Mouse (Mus musculus): ENCODE data around the gene Gm7137. TPM values are rescaled to one million over a fixed set of nuclear protein-coding genes. Genes with fewer than 3 reads are reported as not detected.
"Not testable (repeated sequence)": the region's sequence is repeated elsewhere in the genome, so short reads cannot be mapped to it uniquely, and the experiment has no call there.

The Gm7137 gene
- polyA plus RNA-seq, 1 experiment = not detected

GRCm38 (mm10) chr10:77811743-77812142 is 23.7 kb upstream of the Gm7137 start, which contains the start of gene Gm9507:
TSS of gene Gm9507 (minus strand) at chr10:77811843.
- no peak for TF ChIP-seq POLR2A (IDR thresholded peaks at IDR 0.05; ENCODE audit: low read depth, low read length)
- TF ChIP-seq CTCF (IDR thresholded peaks at IDR 0.05; ENCODE audit: extremely low read depth, insufficient read length, insufficient replicate concordance, low read depth, low read length) = no peak
- no peaks in the 10 kb centered on the region for H3K4me1 ChIP-seq (ENCODE audit: control insufficient read depth, insufficient read depth, insufficient read length, low read length)
- no peaks in the 10 kb centered on the region for H3K36me3 ChIP-seq (ENCODE audit: control insufficient read depth, insufficient read depth, low read length)
- H3K4me3 ChIP-seq (ENCODE audit: low read depth, low read length) = no peak within 1 kb of the TSS
- H3K27me3 ChIP-seq (ENCODE audit: control insufficient read depth, insufficient read depth, low read length) = no peaks in the 10 kb centered on the region
- WGBS = 55% methylated on average over 5 of the region's 5 CpGs
- no peak within 1 kb of the TSS for H3K27ac ChIP-seq (ENCODE audit: insufficient read depth, low read depth, low read length)

DNA sequence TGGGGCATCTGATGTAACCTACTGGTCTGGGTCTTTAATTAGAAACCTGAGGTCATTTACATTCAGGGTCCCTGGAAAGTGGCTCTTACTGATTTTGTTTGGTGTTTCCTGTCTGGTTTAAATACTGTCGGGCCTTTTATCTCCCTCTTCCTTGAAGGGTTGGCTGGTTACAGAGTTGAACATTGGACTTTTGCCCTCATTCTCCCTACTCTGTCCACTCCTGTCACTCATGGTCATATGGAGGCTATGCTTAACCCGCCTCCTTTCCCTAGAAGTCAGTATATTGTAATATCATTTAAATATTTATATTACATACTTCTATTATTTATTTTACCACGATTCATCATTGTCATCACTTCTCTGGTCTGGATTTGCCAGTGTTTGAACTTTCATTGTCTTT is 16.1 kb upstream of the Gm7137 start:
- no peaks in the 10 kb centered on the region for H3K36me3 ChIP-seq (ENCODE audit: control insufficient read depth, insufficient read depth, low read length)
- H3K4me1 ChIP-seq (ENCODE audit: control insufficient read depth, insufficient read depth, insufficient read length, low read length) = 0 out of 2 replicates have a peak, but pooled peaks cover under 1% of the 10 kb centered on the region
- 22% methylated on average over 3 of the region's 3 CpGs for whole genome bisulfite sequencing
- H3K27me3 ChIP-seq (ENCODE audit: control insufficient read depth, insufficient read depth, low read length) = no peaks in the 10 kb centered on the region
- no peak overlapping the region for H3K27ac ChIP-seq (ENCODE audit: insufficient read depth, low read depth, low read length)
- H3K4me3 ChIP-seq (ENCODE audit: low read depth, low read length) = no peak overlapping the region
- TF ChIP-seq CTCF (IDR thresholded peaks at IDR 0.05; ENCODE audit: extremely low read depth, insufficient read length, insufficient replicate concordance, low read depth, low read length) (no peak), POLR2A (IDR thresholded peaks at IDR 0.05; ENCODE audit: low read depth, low read length) (no peak)

DNA sequence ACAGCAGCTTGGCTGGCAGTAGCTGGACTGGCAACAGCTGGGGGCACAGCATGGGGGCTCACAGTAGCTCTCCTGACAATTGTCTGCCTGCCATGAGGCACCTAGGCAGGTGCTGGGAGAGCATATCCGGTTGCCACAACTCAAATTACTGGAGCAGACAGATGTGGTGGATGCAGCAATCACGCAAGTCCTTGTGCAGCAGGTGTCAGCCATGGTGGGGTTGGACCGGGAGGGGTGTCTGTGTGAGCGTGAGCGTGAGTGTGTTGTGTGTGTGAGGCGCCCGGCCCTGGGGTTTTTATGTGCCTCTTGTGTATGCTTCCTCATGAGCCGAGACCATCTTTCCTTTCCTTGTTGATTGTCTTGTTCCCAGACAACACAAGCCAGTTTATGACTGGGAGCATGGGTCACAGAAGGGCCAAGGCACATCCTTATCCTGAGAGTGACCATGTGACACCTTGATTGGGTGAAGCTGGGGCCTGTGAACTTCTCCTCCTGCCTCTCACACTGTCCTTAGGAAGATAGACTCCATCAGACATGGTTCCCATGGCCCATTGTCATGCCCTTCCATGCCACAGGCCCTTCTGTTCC is 11.0 kb upstream of the Gm7137 start, which contains the start of gene Gm19668:
Gene Gm19668, minus strand, starts transcription at position 213 of the 588 bp plus-strand sequence.
- TF ChIP-seq POLR2A (IDR thresholded peaks at IDR 0.05; ENCODE audit: low read depth, low read length) (no peak), CTCF (IDR thresholded peaks at IDR 0.05; ENCODE audit: extremely low read depth, insufficient read length, insufficient replicate concordance, low read depth, low read length) (no peak)
- H3K4me1 ChIP-seq (ENCODE audit: control insufficient read depth, insufficient read depth, insufficient read length, low read length) = peaks cover 3% of the 10 kb centered on the region; the same call in 1 of the 2 replicates
- no peak within 1 kb of the TSS for H3K4me3 ChIP-seq (ENCODE audit: low read depth, low read length)
- no peaks in the 10 kb centered on the region for H3K27me3 ChIP-seq (ENCODE audit: control insufficient read depth, insufficient read depth, low read length)
- no peaks in the 10 kb centered on the region for H3K36me3 ChIP-seq (ENCODE audit: control insufficient read depth, insufficient read depth, low read length)
- H3K27ac ChIP-seq (ENCODE audit: insufficient read depth, low read depth, low read length) = no peak within 1 kb of the TSS
- 46% methylated on average over 8 of the region's 8 CpGs for WGBS

DNA sequence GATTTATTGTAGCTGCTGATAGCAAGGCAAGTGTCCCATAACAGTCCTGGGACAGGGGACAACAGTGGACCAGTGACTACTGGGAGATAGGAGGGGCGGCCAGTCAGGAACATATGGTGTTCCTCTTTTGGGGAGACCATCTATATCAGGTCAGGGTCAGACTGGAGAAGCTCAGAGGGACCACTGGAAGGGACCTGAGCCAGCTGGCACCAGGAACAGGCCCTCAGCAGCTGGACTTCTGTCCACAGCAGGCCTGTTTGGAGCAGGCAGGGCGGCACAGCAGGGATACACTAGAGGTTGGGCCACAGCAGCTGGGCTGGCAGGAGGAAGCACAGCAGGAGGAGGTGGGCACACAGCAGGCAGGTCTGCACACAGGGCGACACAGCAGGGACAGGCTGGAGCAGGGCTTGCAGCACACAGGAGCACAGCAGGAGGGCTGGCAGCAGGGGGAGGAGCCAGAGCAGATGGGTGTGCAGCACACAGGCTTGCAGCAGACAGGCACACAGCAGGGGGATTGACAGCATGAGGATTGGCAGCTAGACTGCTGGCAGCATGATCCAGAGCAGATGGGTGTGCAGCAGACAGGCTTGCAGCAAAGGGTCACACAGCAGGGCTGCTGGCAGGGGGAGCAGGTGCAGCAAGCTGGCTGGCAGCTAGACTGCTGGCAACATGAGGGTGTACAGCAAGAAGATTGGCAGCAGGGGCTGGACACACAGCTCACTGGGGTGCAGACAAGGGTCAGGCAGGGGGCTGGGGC is 10.3 kb upstream of the Gm7137 start:
- not testable (repeated sequence) for H3K27ac ChIP-seq (ENCODE audit: insufficient read depth, low read depth, low read length); H3K4me1 ChIP-seq (ENCODE audit: control insufficient read depth, insufficient read depth, insufficient read length, low read length); H3K27me3 ChIP-seq (ENCODE audit: control insufficient read depth, insufficient read depth, low read length); H3K4me3 ChIP-seq (ENCODE audit: low read depth, low read length); H3K36me3 ChIP-seq (ENCODE audit: control insufficient read depth, insufficient read depth, low read length)
- 60% methylated on average over 3 of the region's 3 CpGs for WGBS

GRCm38 (mm10) chr10:77797677-77798076 is 9.7 kb upstream of the Gm7137 start:
- no peak for TF ChIP-seq POLR2A (IDR thresholded peaks at IDR 0.05; ENCODE audit: low read depth, low read length)
- TF ChIP-seq CTCF (IDR thresholded peaks at IDR 0.05; ENCODE audit: extremely low read depth, insufficient read length, insufficient replicate concordance, low read depth, low read length) = no peak
- H3K27me3 ChIP-seq (ENCODE audit: control insufficient read depth, insufficient read depth, low read length) = no peaks in the 10 kb centered on the region
- no peaks in the 10 kb centered on the region for H3K36me3 ChIP-seq (ENCODE audit: control insufficient read depth, insufficient read depth, low read length)
- no peak overlapping the region for H3K27ac ChIP-seq (ENCODE audit: insufficient read depth, low read depth, low read length)
- H3K4me1 ChIP-seq (ENCODE audit: control insufficient read depth, insufficient read depth, insufficient read length, low read length) = peaks cover 3% of the 10 kb centered on the region; the same call in 1 of the 2 replicates
- WGBS = 50% methylated on average over 3 of the region's 3 CpGs
- no peak overlapping the region for H3K4me3 ChIP-seq (ENCODE audit: low read depth, low read length)

- 65% methylated on average over 2 of the region's 2 CpGs for WGBS
- Histone ChIP-seq H3K36me3 (ENCODE audit: control insufficient read depth, insufficient read depth, low read length) (no peaks in the 10 kb centered on the region), H3K4me1 (ENCODE audit: control insufficient read depth, insufficient read depth, insufficient read length, low read length) (peaks cover 3% of the 10 kb centered on the region; the same call in 1 of the 2 replicates), H3K4me3 (ENCODE audit: low read depth, low read length) (no peak within 1 kb of the TSS), H3K27me3 (ENCODE audit: control insufficient read depth, insufficient read depth, low read length) (no peaks in the 10 kb centered on the region), H3K27ac (ENCODE audit: insufficient read depth, low read depth, low read length) (no peak within 1 kb of the TSS)
- TF ChIP-seq CTCF (IDR thresholded peaks at IDR 0.05; ENCODE audit: extremely low read depth, insufficient read length, insufficient replicate concordance, low read depth, low read length) (no peak), POLR2A (IDR thresholded peaks at IDR 0.05; ENCODE audit: low read depth, low read length) (no peak)
Measured at GRCm38 (mm10) chr10:77794976-77795375, 7.0 kb upstream of the Gm7137 start, which contains the start of gene Gm9639. TSS of gene Gm9639 (minus strand) at chr10:77795076.

- Histone ChIP-seq H3K36me3 (ENCODE audit: control insufficient read depth, insufficient read depth, low read length) (no peaks in the 10 kb centered on the region), H3K27ac (ENCODE audit: insufficient read depth, low read depth, low read length) (no peak overlapping the region), H3K27me3 (ENCODE audit: control insufficient read depth, insufficient read depth, low read length) (no peaks in the 10 kb centered on the region), H3K4me1 (ENCODE audit: control insufficient read depth, insufficient read depth, insufficient read length, low read length) (no peaks in the 10 kb centered on the region), H3K4me3 (ENCODE audit: low read depth, low read length) (no peak overlapping the region)
- no peak for TF ChIP-seq POLR2A (IDR thresholded peaks at IDR 0.05; ENCODE audit: low read depth, low read length)
- 74% methylated on average over 2 of the region's 2 CpGs for WGBS
Measured at GRCm38 (mm10) chr10:77788621-77789020, 621 bp upstream of the Gm7137 start.

GRCm38 (mm10) chr10:77783396-77783795 is 4.6 kb downstream of the Gm7137 start:
- H3K4me3 ChIP-seq (ENCODE audit: low read depth, low read length); H3K36me3 ChIP-seq (ENCODE audit: control insufficient read depth, insufficient read depth, low read length); H3K27me3 ChIP-seq (ENCODE audit: control insufficient read depth, insufficient read depth, low read length); H3K27ac ChIP-seq (ENCODE audit: insufficient read depth, low read depth, low read length); H3K4me1 ChIP-seq (ENCODE audit: control insufficient read depth, insufficient read depth, insufficient read length, low read length): not testable (repeated sequence)
- 91% methylated on average over 2 of the region's 3 CpGs for WGBS

DNA sequence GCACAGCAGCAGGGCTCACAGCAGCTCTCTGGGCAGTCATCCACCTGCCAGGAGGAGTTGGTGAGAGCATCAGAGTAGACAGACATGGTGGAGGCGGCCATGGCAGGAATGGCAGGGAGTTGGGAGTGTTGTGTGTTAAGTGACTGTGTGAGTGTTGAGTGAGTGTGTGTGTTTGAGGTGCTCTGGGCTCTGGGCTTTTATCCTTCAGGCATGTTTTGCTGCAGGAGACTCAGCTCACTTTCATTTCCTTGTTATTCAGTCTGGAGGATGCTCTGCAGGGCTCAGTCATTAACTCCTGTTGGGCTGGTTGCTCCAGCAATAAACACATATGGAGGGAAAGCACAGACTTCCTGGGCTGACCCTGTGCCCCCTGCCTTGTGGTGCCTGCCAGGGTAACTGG is 5.6 kb downstream of the Gm7137 start, which contains the start of gene Gm3250:
Gene Gm3250, minus strand, starts transcription at position 101 of the 400 bp plus-strand sequence.
- H3K27ac ChIP-seq (ENCODE audit: insufficient read depth, low read depth, low read length); H3K4me3 ChIP-seq (ENCODE audit: low read depth, low read length); H3K27me3 ChIP-seq (ENCODE audit: control insufficient read depth, insufficient read depth, low read length); H3K4me1 ChIP-seq (ENCODE audit: control insufficient read depth, insufficient read depth, insufficient read length, low read length); H3K36me3 ChIP-seq (ENCODE audit: control insufficient read depth, insufficient read depth, low read length): not testable (repeated sequence)
- 50% methylated on average over 1 of the region's 1 CpGs for WGBS

- 20% methylated on average over 1 of the region's 1 CpGs for WGBS
- not testable (repeated sequence) for H3K4me1 ChIP-seq (ENCODE audit: control insufficient read depth, insufficient read depth, insufficient read length, low read length); H3K36me3 ChIP-seq (ENCODE audit: control insufficient read depth, insufficient read depth, low read length); H3K27ac ChIP-seq (ENCODE audit: insufficient read depth, low read depth, low read length); H3K4me3 ChIP-seq (ENCODE audit: low read depth, low read length); H3K27me3 ChIP-seq (ENCODE audit: control insufficient read depth, insufficient read depth, low read length)
Measured at GRCm38 (mm10) chr10:77776844-77777243, 11.2 kb downstream of the Gm7137 start, which contains the start of gene Gm7138. TSS of gene Gm7138 (minus strand) at chr10:77776944.

Data from small intestine, adult 2 months (tissue).